Mouse (Mus musculus): ENCODE data around the gene Setd4. TPM values are rescaled to one million over a fixed set of nuclear protein-coding genes. Genes with fewer than 3 reads are reported as not detected.

Gene Setd4
- total RNA-seq, 2 experiments from 2014 or later = 10.0 to 11.5 TPM

DNA sequence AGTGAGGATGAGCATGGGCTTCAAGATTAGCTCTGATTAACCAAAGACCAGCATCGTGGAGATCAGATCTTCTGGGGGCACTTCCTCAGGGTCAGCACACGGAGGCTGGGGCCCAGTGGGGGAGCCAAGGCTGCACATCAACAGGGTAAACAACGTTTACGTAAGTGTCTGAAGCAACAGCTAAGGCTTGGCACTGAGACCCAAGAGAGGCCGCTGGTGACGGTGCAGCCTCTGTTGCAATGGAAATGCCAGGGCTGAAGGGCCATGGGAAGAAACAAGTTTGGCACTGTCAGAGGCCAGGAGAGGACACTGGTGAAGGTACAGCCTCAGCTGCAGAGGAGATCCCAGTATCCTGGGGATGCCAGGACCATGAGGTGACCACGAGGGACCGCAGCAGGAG, 10.5 kb downstream of the Setd4 start:
- DNase-seq (ENCODE audit: low spot score in 2 of 2) = no peak

DNA sequence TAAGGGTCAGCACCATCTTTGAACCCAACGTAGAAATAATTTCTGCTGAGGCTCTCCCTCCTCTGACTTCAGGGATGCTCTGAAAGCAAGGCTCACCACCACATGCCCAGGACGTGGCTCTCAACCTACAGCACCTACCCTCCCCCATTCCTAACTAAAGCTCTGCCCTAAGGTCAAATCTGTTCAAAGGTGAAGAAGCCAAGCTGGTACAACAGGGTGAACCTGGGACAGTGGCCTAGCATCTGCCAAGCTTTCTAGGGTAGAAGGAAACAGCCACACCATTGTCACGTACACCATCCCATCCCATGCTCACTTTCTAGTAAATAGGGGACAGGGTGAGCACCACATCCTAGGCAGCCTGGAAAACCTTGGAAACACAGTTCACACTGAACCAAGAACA, 11.2 kb downstream of the Setd4 start:
- DNase-seq (ENCODE audit: low spot score in 2 of 2) = no peak

DNA sequence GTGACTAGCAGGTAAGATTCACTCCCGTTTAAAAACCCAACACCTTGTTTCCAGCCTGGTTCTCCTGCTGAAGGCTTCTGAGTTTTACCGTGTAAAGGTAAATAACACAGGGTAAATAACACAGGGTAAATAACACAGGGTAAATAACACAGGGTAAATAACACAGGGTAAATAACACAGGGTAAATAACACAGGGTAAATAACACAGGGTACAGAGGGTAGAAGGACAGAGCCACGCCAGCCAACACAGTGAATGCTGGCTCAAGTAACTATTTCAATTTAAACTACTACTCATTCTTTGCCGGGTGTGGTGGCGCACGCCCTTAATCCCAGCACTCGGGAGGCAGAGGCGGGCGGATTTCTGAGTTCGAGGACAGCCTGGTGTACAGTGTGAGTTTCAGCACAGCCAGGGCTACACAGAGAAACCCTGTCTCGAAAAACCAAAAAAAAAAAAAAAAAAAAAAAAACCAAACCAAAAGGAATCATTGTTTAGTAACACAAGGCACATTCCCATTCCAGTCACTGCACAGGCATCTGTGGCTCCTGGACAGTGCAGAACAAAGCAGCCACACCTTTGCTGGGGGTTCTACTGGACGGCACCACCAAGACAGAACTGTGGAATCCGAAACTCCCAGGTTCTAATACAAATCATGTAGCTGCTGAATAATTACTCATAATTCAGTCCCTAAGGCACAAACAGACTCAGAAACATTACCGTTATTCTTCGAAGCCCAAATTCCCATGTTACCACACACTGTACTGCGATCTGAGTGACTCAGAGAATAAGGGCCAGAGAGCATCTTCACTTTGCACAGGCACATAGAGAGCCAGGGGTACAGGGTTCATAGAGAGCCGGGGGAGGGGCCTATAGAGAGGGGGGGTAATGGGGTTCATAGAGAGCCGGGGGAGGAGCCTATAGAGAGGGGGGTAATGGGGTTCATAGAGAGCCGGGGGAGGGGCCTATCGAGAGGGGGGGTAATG, 12.1 kb downstream of the Setd4 start:
- no peak for DNase-seq (ENCODE audit: low spot score in 2 of 2)

DNA sequence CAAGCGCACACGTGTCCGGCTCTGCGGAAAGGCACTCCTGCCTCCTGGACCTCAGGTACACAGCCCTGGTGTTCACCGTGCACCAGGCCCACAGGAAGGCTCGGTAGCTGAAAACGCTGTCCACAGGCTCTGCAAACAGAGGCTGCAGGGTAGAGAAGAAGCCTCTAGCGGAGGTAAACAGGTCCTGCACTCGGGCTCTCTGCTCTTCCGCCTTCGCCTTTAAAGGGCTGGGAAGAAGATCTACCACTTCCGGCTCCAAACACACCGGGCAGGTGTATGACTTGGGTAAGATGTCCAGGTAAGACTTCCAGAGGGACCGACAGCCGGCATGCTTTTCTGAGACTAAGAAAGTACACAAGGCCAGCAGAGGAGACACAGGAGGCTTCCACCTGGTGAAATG, 12.9 kb downstream of the Setd4 start:
- DNase-seq (ENCODE audit: low spot score in 2 of 2) = no peak

DNA sequence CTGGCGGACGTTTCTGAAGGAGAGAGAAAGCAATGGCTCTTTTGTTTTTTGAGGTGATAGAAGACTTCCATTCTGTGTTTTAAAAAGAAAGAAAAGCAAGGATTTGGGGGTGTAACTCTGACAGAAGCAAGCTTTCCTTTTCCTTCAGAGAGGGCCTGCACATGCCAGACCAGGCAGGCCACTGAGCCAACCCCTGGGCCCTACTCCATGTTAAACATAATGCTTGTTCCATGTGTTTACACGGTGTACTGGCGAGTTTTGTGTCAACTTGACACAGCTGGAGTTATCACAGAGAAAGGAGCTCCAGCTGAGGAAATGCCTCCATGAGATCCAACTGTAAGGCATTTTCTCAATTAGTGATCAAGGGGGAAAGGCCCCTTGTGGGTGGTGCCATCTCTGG, 15.6 kb downstream of the Setd4 start:
- no peak for DNase-seq (ENCODE audit: low spot score in 2 of 2)

DNA sequence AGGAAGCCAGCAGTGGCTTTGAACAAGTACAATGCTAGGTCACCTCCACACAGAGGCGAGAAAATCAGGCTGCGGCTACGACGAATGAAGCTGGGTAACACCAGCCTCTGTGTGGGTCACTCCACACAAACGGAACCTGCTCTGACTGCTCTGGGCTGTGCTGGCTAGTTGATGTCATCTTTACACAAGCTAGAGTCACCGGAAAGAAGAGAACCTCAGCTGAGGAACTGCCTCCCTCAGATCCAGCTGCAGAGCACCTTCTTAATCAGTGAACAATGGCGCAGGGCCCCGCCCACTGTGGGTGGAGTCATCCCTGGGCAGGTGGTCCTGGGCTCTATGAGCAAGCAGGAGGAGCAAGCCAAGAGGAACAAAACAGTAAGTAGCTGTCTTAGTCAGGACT, 17.5 kb downstream of the Setd4 start:
- no peak for DNase-seq (ENCODE audit: low spot score in 2 of 2)

DNA sequence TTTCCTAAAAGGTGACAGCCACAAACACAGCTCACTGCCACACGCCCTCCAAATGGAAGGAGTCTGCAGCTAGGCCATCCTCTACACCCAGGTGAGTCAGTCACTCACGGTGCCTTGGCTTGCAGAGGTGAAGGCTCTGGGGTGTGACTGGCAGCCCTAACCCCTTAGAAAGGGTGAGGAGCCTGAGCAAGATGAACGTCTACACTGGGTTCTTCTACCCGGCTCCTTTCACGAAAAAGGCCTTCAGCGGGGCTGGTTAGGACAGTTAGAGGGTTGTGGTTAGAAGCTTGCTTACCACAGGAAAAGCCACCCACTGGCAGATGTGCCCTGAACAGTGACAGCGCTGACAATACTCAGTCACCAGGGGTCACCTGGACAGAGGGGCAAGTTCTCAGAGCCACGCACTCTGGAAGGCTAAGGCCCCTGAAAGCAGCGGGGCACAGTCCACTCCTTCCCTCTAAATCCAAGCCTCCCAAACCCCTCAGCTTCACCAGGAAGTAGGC, 18.1 kb downstream of the Setd4 start:
- no peak for DNase-seq (ENCODE audit: low spot score in 2 of 2)

DNA sequence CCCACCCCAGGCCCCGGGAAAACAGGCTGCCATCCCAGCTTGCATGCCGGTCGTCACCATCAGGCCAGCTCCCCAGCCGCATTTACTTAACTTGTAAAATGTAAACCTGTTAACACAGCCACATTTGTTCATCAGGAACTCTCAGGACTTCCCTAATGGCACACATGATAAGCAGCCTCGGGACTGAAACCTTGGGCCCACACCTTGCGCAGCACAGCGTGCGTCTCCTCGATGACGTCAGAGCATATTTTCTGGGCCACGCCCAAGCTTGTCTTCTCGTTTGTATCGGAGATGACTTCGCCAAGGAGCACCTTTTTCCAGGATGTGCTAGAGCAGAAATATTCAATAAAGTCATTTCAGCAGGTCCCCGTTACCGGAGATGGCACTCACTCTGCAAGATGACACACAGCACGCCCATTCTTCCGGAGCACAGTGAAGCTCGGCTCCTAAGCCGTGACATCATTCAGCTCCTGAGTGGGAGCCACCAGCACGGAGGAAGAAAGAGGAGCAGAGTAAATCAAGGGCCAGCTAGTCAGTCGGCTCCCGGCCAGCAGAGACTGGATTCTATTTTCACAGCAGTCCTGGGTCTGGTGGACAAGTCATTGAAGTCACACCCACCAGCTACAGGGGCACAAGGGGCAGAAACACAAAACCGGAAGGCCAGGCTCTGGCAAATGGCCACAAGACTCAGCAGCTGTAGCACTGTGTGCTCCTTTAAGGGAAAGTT, 18.7 kb downstream of the Setd4 start:
- peak in 1 of 2 experiments; percentile 11 for DNase-seq (ENCODE audit: low spot score in 2 of 2)

DNA sequence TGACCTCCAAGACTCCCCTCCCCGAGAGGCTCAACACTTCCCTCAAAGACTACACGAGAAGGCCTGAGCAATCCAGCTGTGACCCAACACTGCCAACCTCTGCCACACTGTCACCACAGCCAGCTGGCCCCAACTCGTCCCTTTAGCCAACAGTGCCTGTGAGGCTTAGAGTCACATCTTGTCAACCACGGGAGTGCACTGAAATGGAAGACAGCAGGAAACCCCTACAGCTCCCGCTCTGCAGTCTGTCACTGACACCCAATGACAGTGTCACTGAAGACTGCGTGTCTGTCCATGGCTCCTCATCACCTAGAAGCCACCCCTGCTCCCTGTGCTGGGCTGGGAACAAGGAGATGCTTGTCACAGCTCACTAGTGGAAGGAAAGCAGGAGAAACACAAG, 22.7 kb downstream of the Setd4 start:
- no peak for DNase-seq (ENCODE audit: low spot score in 2 of 2)

DNA sequence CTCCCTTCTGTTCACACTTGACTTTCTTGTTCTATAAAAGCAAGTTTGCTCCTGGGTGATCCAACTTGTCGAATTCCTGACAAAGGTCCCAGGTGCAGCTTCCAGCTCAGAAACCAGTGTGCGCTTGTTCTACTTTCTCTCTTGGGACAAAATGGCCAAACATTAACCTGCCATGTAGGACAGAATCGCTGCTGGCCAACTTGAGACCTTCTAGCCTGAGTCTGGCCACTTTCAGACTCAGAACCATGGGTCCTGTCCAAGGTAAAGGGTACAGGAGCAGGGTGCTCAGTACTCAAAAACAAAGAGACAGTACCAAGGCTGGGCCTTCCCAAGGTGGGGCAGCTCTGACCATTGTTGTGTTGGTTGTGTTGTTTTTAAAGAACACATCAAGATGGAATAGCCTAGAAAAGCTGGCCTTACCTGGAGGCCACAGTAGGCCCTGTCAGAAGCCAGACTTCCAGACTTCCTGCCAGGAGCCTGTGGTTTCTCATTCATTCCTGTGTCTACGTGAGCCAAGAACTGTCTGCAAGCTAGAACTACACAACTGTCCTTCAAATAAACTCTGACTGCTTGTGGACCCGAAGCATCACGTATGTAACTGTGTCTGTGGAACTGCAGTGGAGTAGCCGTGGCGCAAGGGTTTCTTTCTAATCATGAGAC, 25.4 kb downstream of the Setd4 start:
- DNase-seq (ENCODE audit: low spot score in 2 of 2) = no peak

DNA sequence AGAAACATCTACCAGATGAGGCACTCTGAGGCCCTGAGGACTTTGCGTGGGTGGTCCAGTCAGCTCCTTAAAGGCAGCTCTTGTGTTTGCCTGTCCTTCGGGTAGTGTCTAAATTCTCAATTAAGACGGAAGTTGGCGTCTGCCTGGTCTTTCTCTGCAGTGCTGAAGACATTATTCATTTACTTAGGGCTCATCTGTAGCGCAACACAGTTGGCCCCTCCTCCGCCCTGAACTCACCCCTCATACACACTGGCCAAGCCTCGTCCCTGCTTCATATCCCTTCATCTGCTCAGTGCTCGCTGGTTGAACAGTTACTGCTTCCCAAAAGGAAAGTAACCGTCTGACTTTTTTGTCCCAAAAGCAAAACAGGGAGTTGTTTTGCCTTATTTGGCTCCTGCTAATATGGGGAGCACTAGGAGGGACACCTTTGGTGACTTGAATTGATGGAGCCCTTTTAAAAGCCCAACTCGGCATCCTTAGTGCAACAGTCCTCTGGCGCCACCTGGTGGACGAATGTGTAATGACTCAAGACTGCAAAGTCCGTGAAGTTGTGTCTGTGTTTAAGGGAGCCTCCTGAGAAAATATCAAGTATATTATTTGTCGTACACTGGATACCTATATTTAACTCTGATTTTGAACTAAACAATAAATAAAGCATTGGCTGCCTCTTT, 27.3 kb downstream of the Setd4 start:
- peak; percentile 85 to 91 for DNase-seq (ENCODE audit: low spot score in 2 of 2)

DNA sequence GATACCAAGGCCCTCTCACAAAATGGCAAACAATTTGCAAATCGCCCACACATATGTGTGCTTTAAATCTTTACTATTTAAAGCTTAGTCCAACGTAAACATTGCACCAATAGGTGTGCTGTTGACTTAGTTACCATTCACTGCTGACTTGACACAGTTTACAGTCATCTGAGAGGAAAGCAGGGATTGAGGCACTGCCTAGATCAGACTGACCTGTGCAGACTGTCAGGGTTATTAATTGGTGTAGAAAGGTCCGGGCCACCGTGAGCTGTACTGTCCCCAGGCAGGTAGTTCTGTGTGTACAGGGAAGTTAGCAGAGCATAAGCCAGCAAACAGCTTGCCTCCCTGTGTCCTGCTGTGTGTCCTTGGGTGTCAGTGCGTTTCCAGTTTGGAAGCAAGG, 28.3 kb downstream of the Setd4 start:
- no peak for DNase-seq (ENCODE audit: low spot score in 2 of 2)

DNA sequence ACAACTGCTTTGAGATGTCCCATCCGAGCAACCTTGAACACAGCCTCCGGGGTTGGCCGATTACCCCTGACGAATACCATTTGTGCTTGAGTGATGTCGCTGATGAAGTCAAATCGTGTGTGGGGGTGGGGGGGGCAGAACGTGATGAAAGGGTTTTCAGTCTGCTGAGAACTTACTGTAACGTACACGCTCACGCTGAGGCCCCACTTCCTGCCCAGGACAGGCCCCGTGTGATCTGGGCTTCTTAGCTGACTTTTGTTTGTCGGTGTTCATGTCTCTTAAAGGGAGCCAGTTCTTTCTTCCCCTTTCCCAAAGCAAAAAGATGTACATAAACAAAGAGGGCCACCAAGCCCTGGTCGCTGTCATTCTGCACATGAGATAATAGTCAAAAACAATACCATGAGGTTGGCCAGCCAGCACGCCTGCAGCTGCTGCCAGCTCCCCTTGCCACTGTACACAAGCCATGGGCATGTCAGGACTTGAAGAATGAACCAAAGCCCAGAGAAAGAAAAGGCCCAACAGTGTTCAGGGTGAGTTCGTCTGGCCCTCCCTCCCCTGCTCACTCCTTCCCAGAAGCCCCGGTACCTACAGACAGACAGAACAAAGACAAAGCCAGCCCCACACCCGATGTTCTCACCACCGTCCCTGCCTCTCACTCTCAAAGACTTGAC, 29.2 kb downstream of the Setd4 start:
- DNase-seq (ENCODE audit: low spot score in 2 of 2) = no peak

DNA sequence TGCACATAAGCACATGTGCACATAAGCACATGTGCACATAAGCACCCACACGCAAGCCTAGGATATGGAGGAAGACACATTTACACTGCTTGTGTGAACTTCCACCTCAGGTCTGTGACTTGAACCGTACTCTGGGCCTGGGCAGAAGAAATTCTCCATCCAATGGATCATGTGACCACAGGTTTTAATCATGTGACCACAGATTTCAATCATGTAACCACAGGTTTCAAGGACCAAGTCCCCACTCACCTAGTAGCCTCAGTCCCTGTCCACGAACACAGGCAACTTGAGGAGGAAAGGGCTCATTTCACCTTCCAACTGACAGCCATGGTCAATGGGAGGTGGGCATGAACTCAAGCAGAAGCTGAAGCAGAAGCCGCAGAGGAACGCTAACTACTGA, 30.4 kb downstream of the Setd4 start:
- no peak for DNase-seq (ENCODE audit: low spot score in 2 of 2)

DNA sequence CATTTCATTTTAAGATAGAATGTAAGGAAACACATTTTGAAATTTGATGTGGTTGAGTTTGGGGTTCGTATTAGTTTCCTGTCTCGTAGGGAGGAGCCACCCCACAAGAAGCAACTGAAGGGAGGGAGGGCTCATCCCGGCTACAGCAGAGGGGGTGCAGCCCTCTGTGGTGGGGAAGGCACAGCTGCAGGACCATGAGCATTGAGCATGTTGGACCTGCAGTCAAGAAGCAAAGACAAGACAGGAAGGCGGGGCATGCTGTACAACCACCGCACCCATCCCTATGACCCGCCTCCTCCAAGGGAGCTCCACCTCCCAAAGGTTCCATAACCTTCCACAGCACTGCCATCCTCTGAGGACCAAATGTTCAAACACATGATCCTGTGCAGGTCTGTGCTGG, 31.5 kb downstream of the Setd4 start:
- no peak for DNase-seq (ENCODE audit: low spot score in 2 of 2)

DNA sequence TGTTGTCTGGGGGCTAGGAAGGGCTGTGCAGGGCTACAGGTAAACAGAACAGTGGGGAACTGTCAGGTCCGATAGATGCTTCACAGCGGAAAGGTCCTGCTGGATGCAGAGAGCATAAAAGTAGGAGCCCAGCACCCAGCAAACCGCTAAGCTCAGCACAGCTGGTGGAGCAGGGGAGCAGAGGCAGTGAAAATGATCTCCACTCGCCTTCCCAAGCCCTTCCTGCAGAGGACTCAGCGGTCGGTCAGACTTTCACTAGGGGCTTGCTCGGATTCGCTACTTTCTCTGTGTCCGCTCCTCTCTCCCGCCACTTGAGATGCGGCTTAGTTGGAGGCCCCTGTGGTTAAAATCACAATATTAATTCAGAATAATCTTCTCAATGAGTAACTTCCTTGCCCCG, 45.4 kb downstream of the Setd4 start:
- DNase-seq (ENCODE audit: low spot score in 2 of 2) = no peak

DNA sequence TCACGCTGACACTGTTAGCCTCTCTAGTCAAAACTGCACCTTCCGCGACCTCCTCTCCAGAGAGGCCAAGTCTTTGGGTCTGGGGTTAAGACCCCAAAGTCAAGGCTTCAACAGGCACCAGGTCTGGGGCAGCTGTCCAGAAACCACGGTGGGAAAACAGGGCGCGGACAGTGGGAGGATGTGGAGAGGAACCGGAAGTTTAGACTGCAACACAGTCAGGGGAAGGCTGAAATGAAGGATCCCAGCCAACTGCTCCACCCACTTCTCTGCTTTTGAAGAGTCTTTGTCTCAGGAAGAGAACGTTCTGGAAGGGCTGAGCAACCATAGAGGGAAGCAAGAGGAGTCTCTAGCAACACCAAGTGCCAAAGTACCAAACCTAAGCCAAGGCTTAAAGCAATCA, 46.2 kb downstream of the Setd4 start:
- no peak for DNase-seq (ENCODE audit: low spot score in 2 of 2)

DNA sequence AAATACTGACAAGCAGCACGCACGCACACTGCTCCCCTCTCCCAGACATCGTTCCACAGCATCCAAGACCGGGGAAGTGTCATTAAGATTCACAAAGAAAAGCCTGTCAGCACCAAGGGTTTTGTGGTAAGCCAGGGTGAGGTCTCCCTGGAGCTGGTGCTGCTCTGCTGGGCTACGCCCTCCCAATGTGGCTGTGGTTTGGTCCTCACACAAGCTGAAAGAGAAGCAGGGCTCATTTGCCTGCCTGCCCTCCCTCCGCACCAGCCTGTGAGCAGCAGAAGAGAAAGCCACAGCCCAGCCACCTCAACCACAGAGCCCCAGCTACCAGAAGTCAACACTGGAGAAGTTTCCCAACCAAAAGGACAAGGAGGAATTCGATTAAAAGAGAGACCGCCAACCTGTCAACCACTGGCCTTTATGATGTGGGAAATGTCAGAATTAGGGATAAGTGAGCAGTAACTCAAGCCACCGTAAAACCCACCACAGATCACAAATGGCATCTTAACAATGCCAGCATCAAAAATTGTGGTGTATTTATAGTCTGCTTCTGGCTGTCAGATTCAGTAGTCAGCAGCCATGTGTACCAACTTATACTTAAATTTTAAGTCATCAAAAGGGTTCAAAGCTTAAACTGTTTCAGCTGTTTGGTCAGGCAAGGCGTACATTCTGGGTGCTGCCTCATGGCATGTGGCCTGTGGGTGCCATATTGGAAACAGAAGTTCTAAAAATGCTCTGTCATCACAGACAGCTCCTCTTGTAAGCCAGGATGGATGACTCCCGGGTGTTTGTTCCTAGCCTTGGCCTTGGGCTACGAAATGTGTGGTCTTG, 51.0 kb downstream of the Setd4 start:
- DNase-seq (ENCODE audit: low spot score in 2 of 2) = no peak

DNA sequence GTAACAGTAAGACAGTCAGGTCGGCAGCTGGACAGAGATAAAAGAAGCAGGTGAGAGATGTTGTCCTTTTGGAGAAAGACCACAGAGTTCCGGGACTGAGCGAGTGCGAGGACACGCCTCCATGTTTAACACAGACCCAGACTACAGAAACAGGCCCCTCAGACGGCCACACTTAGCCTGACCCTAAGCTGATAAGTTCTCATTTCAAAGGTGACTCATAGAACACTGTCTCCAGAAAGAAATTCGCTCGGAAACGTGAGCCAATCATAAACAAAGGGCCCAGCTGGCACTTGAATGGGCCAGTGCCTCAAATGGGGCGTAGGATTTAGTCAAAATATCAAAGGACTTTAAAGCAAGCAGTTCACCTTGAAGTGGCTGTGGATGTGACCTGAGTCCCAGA, 54.6 kb downstream of the Setd4 start:
- no peak for DNase-seq (ENCODE audit: low spot score in 2 of 2)

DNA sequence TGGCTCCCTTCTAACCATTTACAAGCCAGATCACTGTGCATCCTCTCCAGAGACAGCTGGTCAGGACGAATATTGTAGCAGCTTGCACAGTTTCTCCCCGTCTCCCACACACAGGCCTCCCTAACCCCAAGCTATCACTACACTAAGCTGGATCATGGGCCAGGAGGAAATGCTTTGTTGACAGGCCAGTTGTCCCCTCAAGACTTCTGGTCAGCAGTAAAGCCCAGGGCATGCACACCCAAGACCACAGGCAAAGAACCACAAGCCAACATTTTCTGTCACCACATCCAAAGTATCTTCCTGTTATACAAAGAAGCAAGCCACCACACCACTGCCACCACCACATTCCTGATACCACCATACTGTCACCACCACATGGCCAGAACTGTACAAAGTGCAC, 55.8 kb downstream of the Setd4 start:
- no peak for DNase-seq (ENCODE audit: low spot score in 2 of 2)

Data from left cerebral cortex, adult 18-20 months (tissue).